Mouse (Mus musculus): ENCODE results near the gene Pla2g4b. TPM values are rescaled to one million over a fixed set of nuclear protein-coding genes. Genes with fewer than 3 reads are reported as not detected.

Gene Pla2g4b
- polyA plus RNA-seq (2014; fragmentation: Nextera tagmentation; extraction: Ambion mirVana): 0.72 and 1.4 TPM in 2 replicates

DNA sequence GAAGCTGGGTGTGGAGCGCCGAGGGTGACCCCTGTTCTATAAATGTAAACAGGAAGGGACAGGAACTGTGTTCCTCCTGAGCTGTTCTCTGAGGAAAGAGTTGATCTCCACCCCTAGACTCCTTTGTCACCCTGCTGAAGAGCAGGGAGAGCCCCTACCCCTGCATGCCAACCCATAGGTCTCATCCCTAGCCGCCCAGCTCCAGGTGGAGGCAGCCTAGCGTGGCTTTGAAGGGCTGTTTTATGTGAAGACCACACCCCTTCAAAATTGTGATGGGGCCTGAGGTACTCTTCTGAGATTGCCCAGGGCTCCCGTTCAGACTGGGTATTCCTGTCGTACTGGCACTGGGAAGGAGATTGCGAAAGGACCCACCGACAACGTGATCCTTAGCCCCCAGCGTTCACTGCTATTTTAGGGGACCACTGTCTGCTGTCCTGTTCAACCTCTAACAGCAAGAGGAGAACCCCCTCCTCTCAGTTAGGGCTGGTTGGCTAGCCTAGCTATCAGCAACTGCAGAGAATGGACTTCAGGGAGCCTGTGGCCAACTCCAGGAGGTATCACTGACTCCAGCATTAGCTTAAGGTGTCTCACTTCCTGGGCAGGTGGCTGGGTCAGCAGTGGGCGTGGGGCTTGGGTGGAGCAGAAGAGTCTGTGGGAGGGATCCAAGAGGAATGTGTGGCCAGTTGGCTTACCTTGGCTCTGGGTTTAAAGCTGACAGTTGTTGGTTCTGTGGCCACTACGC is at the start of gene Pla2g4b:
Gene Pla2g4b (plus strand): TSS at position 692 of the 742 bp plus-strand sequence.
- Histone ChIP-seq H3K4me2 (ENCODE audit: low read length) (no peak within 1 kb of the TSS), H3K36me3 (ENCODE audit: control insufficient read depth, insufficient read depth, low read length) (peaks cover 50% of the 10 kb centered on the region), H3K9me3 (ENCODE audit: control insufficient read depth, low read length) (no peaks in the 10 kb centered on the region), H3K27ac (ENCODE audit: low read depth) (no peak within 1 kb of the TSS), H3K4me3 (ENCODE audit: low read depth, low read length) (no peak within 1 kb of the TSS), H3K4me1 (replicated peaks; ENCODE audit: control insufficient read depth, insufficient read depth, low read length) (peaks cover 7% of the 10 kb centered on the region), H3K9ac (ENCODE audit: low read length) (no peak within 1 kb of the TSS), H3K27me3 (replicated peaks; ENCODE audit: control insufficient read depth, insufficient read depth, low read length) (no peaks in the 10 kb centered on the region)
- DNase-seq (ENCODE audit: low spot score): no peak
- 82% methylated on average over 12 of the region's 12 CpGs for WGBS
- ATAC-seq (replicated peaks; ENCODE audit: low FRiP score, low TSS enrichment, low read depth): no peak

GRCm38 (mm10) chr2:119985871-119986270 is 47.3 kb upstream of the Pla2g4b start:
- 68% methylated on average over 8 of the region's 8 CpGs for WGBS
- H3K27ac ChIP-seq (ENCODE audit: low read depth): no peak overlapping the region
- H3K27me3 ChIP-seq (replicated peaks; ENCODE audit: control insufficient read depth, insufficient read depth, low read length): no peaks in the 10 kb centered on the region
- ATAC-seq (replicated peaks; ENCODE audit: low FRiP score, low TSS enrichment, low read depth) (no peak), DNase-seq (ENCODE audit: low spot score) (no peak)
- H3K4me1 ChIP-seq (replicated peaks; ENCODE audit: control insufficient read depth, insufficient read depth, low read length): no peaks in the 10 kb centered on the region
- no peak overlapping the region for H3K4me2 ChIP-seq (ENCODE audit: low read length)
- H3K4me3 ChIP-seq (ENCODE audit: low read depth, low read length): no peak overlapping the region
- H3K36me3 ChIP-seq (ENCODE audit: control insufficient read depth, insufficient read depth, low read length): peaks cover 16% of the 10 kb centered on the region
- H3K9me3 ChIP-seq (ENCODE audit: control insufficient read depth, low read length): no peaks in the 10 kb centered on the region
- H3K9ac ChIP-seq (ENCODE audit: low read length): no peak overlapping the region

DNA sequence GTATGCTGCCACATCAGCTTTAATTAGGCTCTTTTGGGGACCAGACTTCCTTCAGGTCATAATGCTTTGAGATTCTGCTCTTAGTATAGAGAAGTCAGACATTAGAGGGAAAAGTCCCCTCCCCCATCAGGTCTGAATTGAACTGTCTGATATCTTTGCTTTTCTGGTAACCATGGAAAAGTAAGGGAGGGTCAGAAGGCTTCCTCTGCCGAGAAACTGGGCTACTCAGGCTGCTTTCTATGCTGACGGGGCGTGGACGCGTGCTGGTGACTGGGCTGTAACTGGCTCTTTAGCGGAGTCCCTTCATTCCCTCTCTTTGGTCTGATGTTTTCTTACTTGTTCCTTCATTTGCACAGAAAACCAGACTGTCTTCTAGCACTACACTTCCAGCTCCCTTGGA is 46.8 kb upstream of the Pla2g4b start:
- WGBS: 75% methylated on average over 6 of the region's 6 CpGs
- Histone ChIP-seq H3K4me2 (ENCODE audit: low read length) (no peak overlapping the region), H3K9ac (ENCODE audit: low read length) (no peak overlapping the region), H3K27me3 (replicated peaks; ENCODE audit: control insufficient read depth, insufficient read depth, low read length) (no peaks in the 10 kb centered on the region), H3K27ac (ENCODE audit: low read depth) (no peak overlapping the region), H3K4me1 (replicated peaks; ENCODE audit: control insufficient read depth, insufficient read depth, low read length) (no peaks in the 10 kb centered on the region), H3K9me3 (ENCODE audit: control insufficient read depth, low read length) (no peaks in the 10 kb centered on the region), H3K4me3 (ENCODE audit: low read depth, low read length) (no peak overlapping the region), H3K36me3 (ENCODE audit: control insufficient read depth, insufficient read depth, low read length) (peaks cover 12% of the 10 kb centered on the region)
- ATAC-seq (replicated peaks; ENCODE audit: low FRiP score, low TSS enrichment, low read depth): no peak
- no peak for DNase-seq (ENCODE audit: low spot score)

DNA sequence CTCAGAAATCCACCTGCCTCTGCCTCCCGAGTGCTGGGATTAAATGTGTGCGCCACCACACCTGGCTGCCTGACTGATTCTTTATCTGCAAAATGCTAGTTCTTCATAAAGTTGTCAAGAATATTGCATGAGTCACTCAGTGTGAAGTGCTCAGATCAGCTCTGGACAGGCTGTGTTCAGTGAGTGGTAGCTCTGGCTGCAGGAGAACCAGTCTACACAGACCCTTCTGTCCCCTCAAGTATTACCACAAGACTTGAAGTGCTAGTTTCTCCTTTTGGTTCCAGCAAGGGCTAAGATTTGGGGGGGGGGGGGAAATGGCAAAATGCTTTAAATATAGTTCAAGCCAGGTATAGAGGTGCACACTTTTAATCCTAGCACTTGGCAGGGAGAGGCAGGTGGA is 45.8 kb upstream of the Pla2g4b start:
- no peak overlapping the region for H3K27ac ChIP-seq (ENCODE audit: low read depth)
- ATAC-seq (replicated peaks; ENCODE audit: low FRiP score, low TSS enrichment, low read depth) (no peak), DNase-seq (ENCODE audit: low spot score) (no peak)
- H3K9me3 ChIP-seq (ENCODE audit: control insufficient read depth, low read length): no peaks in the 10 kb centered on the region
- no peaks in the 10 kb centered on the region for H3K4me1 ChIP-seq (replicated peaks; ENCODE audit: control insufficient read depth, insufficient read depth, low read length)
- no peak overlapping the region for H3K4me3 ChIP-seq (ENCODE audit: low read depth, low read length)
- 96% methylated on average over 2 of the region's 2 CpGs for WGBS
- no peak overlapping the region for H3K9ac ChIP-seq (ENCODE audit: low read length)
- peaks cover 1% of the 10 kb centered on the region; the same call in 1 of the 2 replicates for H3K36me3 ChIP-seq (ENCODE audit: control insufficient read depth, insufficient read depth, low read length)
- H3K27me3 ChIP-seq (replicated peaks; ENCODE audit: control insufficient read depth, insufficient read depth, low read length): no peaks in the 10 kb centered on the region
- H3K4me2 ChIP-seq (ENCODE audit: low read length): no peak overlapping the region

DNA sequence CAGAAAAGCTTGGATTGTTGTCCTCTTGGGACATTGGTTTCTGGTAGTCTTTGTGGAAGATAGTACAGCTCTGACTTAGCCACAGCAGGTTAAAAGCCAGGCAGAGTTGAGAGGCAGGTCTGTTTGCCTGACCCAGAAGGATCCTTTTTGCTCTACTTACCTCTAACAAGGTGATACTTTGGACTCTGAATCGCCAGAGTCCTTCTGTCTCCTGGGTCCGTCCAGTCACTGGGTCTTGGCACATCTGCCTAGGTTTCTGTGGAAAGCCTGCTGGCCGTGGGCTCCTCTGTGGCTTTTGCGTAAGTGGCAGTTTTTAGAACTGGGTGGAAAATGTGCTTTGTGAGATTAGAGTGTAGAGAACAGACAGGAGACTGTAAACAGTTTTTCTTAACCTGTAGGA is 44.3 kb upstream of the Pla2g4b start:
- no peak for DNase-seq (ENCODE audit: low spot score)

DNA sequence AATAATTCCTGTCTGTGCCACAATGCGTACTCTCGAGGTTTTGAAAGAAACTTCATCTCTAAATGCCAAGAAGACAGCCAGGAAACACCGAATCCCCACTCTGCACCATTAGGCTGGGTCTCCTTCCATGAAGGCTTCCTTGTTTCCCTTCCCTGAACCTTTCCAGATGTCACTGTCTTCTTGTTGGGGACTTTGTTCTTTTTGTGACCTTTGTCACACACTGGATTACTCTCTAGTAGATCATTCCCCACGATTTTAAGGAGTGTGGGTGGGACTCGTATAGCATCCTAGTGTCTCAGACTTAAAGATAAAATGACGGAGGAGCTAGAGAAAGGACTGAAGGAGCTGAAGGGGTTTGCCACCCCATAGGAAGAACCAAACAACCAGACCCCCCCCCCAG is 42.3 kb upstream of the Pla2g4b start:
- H3K27ac ChIP-seq (ENCODE audit: low read depth): no peak overlapping the region
- no peaks in the 10 kb centered on the region for H3K36me3 ChIP-seq (ENCODE audit: control insufficient read depth, insufficient read depth, low read length)

More for the DNA sequence above, 44.3 kb upstream of the Pla2g4b start:
- Histone ChIP-seq H3K36me3 (ENCODE audit: control insufficient read depth, insufficient read depth, low read length) (no peaks in the 10 kb centered on the region), H3K27me3 (replicated peaks; ENCODE audit: control insufficient read depth, insufficient read depth, low read length) (no peaks in the 10 kb centered on the region), H3K9me3 (ENCODE audit: control insufficient read depth, low read length) (no peaks in the 10 kb centered on the region), H3K9ac (ENCODE audit: low read length) (no peak overlapping the region), H3K4me2 (ENCODE audit: low read length) (no peak overlapping the region), H3K4me3 (ENCODE audit: low read depth, low read length) (no peak overlapping the region), H3K4me1 (replicated peaks; ENCODE audit: control insufficient read depth, insufficient read depth, low read length) (no peaks in the 10 kb centered on the region), H3K27ac (ENCODE audit: low read depth) (no peak overlapping the region)
- 88% methylated on average over 4 of the region's 4 CpGs for WGBS
- ATAC-seq (replicated peaks; ENCODE audit: low FRiP score, low TSS enrichment, low read depth): no peak

GRCm38 (mm10) chr2:119992349-119992748 is 40.9 kb upstream of the Pla2g4b start:
- WGBS: 91% methylated on average over 2 of the region's 2 CpGs
- Histone ChIP-seq H3K9me3 (ENCODE audit: control insufficient read depth, low read length) (no peaks in the 10 kb centered on the region), H3K4me1 (replicated peaks; ENCODE audit: control insufficient read depth, insufficient read depth, low read length) (peaks cover 3% of the 10 kb centered on the region; the same call in 1 of the 2 replicates), H3K9ac (ENCODE audit: low read length) (no peak overlapping the region), H3K27ac (ENCODE audit: low read depth) (no peak overlapping the region), H3K4me2 (ENCODE audit: low read length) (no peak overlapping the region), H3K27me3 (replicated peaks; ENCODE audit: control insufficient read depth, insufficient read depth, low read length) (no peaks in the 10 kb centered on the region), H3K36me3 (ENCODE audit: control insufficient read depth, insufficient read depth, low read length) (no peaks in the 10 kb centered on the region), H3K4me3 (ENCODE audit: low read depth, low read length) (no peak overlapping the region)
- ATAC-seq (replicated peaks; ENCODE audit: low FRiP score, low TSS enrichment, low read depth) (no peak), DNase-seq (ENCODE audit: low spot score) (no peak)

More for the DNA sequence above, 42.3 kb upstream of the Pla2g4b start:
- DNase-seq (ENCODE audit: low spot score) (no peak), ATAC-seq (replicated peaks; ENCODE audit: low FRiP score, low TSS enrichment, low read depth) (no peak)
- Histone ChIP-seq H3K9ac (ENCODE audit: low read length) (no peak overlapping the region), H3K27me3 (replicated peaks; ENCODE audit: control insufficient read depth, insufficient read depth, low read length) (no peaks in the 10 kb centered on the region), H3K4me2 (ENCODE audit: low read length) (no peak overlapping the region), H3K4me1 (replicated peaks; ENCODE audit: control insufficient read depth, insufficient read depth, low read length) (no peaks in the 10 kb centered on the region; the same call in 1 of the 2 replicates), H3K9me3 (ENCODE audit: control insufficient read depth, low read length) (no peaks in the 10 kb centered on the region), H3K4me3 (ENCODE audit: low read depth, low read length) (no peak overlapping the region)
- WGBS: 74% methylated on average over 6 of the region's 6 CpGs

- no peaks in the 10 kb centered on the region for H3K36me3 ChIP-seq (ENCODE audit: control insufficient read depth, insufficient read depth, low read length)
- H3K27ac ChIP-seq (ENCODE audit: low read depth): no peak overlapping the region
- no peaks in the 10 kb centered on the region for H3K9me3 ChIP-seq (ENCODE audit: control insufficient read depth, low read length)
- H3K4me1 ChIP-seq (replicated peaks; ENCODE audit: control insufficient read depth, insufficient read depth, low read length): peaks cover 3% of the 10 kb centered on the region; the same call in 1 of the 2 replicates
- H3K4me3 ChIP-seq (ENCODE audit: low read depth, low read length): no peak overlapping the region
- no peak overlapping the region for H3K9ac ChIP-seq (ENCODE audit: low read length)
- 58% methylated on average over 2 of the region's 2 CpGs for WGBS
- H3K4me2 ChIP-seq (ENCODE audit: low read length): no peak overlapping the region
- no peaks in the 10 kb centered on the region for H3K27me3 ChIP-seq (replicated peaks; ENCODE audit: control insufficient read depth, insufficient read depth, low read length)
- ATAC-seq (replicated peaks; ENCODE audit: low FRiP score, low TSS enrichment, low read depth) (no peak), DNase-seq (ENCODE audit: low spot score) (no peak)
These were observed 39.7 kb upstream of the Pla2g4b start for GRCm38 (mm10) chr2:119993515-119993914.

DNA sequence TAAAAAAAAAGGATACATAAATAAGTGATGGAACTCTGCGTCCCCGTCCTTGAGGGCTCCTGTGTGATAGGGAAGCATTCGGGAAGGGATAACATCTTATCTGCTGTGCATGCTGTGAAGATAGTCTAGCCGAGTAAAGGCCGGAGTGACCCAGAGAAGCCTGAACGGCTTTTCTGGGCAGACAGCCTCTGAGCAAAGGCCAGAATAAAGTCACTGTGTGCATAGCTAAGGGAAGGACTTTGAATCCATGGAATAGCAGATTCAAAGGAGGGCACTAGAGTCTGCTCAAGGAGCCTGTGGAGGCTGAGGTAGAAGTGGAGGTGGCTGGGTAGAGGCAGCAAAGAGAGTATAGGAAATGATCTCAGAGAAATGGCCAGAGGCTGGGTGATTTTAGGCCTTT is 38.4 kb upstream of the Pla2g4b start:
- Histone ChIP-seq H3K9ac (ENCODE audit: low read length) (no peak overlapping the region), H3K4me1 (replicated peaks; ENCODE audit: control insufficient read depth, insufficient read depth, low read length) (peaks cover 3% of the 10 kb centered on the region; the same call in 1 of the 2 replicates), H3K27ac (ENCODE audit: low read depth) (peak overlapping the region; percentile 64; the same call in 1 of the 2 replicates), H3K9me3 (ENCODE audit: control insufficient read depth, low read length) (no peaks in the 10 kb centered on the region), H3K4me2 (ENCODE audit: low read length) (no peak overlapping the region), H3K36me3 (ENCODE audit: control insufficient read depth, insufficient read depth, low read length) (peaks cover 6% of the 10 kb centered on the region; the same call in 1 of the 2 replicates), H3K4me3 (ENCODE audit: low read depth, low read length) (no peak overlapping the region), H3K27me3 (replicated peaks; ENCODE audit: control insufficient read depth, insufficient read depth, low read length) (no peaks in the 10 kb centered on the region)
- no peak for ATAC-seq (replicated peaks; ENCODE audit: low FRiP score, low TSS enrichment, low read depth)
- 85% methylated on average over 6 of the region's 6 CpGs for WGBS
- no peak for DNase-seq (ENCODE audit: low spot score)

Measured in intestine, embryonic 14.5 days (tissue).